Mouse (Mus musculus): Measurements from ENCODE around the gene Mb21d2. TPM values are rescaled to one million over a fixed set of nuclear protein-coding genes. Genes with fewer than 3 reads are reported as not detected.

Gene Mb21d2
- polyA plus RNA-seq, 1 experiment, result 20.4 TPM

DNA sequence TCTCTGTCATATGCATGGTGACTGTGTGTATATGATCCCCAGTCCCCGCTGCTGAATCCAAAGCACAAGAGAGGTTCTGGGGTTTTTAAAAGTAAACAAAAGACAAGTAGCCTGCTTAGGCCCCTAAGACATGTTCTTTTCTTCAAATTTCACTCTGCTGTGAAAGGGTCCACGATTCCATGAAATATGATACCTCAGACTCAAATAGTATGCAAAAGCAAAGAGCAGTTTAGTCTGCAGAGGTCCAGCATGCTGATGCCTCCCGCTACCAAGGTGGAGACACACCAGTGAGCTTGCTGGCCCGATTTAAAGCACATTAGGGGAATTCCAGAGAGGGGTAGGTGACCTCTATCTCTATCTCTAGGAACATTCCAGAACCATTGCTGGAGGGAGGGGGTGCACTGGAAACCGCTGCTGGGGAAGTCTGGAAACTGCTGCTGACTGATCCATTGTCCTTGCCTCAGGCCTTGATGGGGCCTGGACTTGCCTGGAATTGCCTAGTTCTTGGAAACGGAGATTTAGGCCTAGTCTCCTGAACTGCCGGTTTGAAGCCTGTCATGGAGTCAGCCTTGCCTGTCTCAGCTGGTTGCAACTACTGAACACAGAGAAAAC, 6.8 kb upstream of the Mb21d2 start:
- Histone ChIP-seq H3K27me3 (ENCODE audit: control insufficient read depth, insufficient read depth, low read length, poor library complexity, severe bottlenecking) (no peaks in the 10 kb centered on the region), H3K4me3 (ENCODE audit: low read depth, low read length) (no peak overlapping the region), H3K36me3 (ENCODE audit: control insufficient read depth, insufficient read depth, low read length, poor library complexity, severe bottlenecking) (no peaks in the 10 kb centered on the region), H3K9me3 (replicated peaks; ENCODE audit: control insufficient read depth, insufficient read depth, low read length, poor library complexity, severe bottlenecking) (no peaks in the 10 kb centered on the region), H3K9ac (ENCODE audit: low read depth, poor library complexity, severe bottlenecking) (no peak overlapping the region), H3K27ac (ENCODE audit: insufficient read depth, low read length) (peak overlapping the region; percentile 46), H3K4me1 (ENCODE audit: control insufficient read depth, insufficient read depth, low read length) (peaks cover 7% of the 10 kb centered on the region)
- TF ChIP-seq POLR2A (IDR thresholded peaks at IDR 0.05; ENCODE audit: insufficient read depth, low read length) (no peak), EP300 (IDR thresholded peaks at IDR 0.05; ENCODE audit: insufficient read depth, low read depth, low read length) (peak; percentile 99)

- Histone ChIP-seq H3K27ac (ENCODE audit: insufficient read depth, low read length) (no peak overlapping the region), H3K36me3 (ENCODE audit: control insufficient read depth, insufficient read depth, low read length, poor library complexity, severe bottlenecking) (no peaks in the 10 kb centered on the region), H3K27me3 (ENCODE audit: control insufficient read depth, insufficient read depth, low read length, poor library complexity, severe bottlenecking) (no peaks in the 10 kb centered on the region), H3K4me1 (ENCODE audit: control insufficient read depth, insufficient read depth, low read length) (peaks cover 8% of the 10 kb centered on the region), H3K9me3 (replicated peaks; ENCODE audit: control insufficient read depth, insufficient read depth, low read length, poor library complexity, severe bottlenecking) (no peaks in the 10 kb centered on the region), H3K9ac (ENCODE audit: low read depth, poor library complexity, severe bottlenecking) (no peak overlapping the region), H3K4me3 (ENCODE audit: low read depth, low read length) (no peak overlapping the region)
- TF ChIP-seq CTCF (IDR thresholded peaks at IDR 0.05; ENCODE audit: low read depth, low read length), result peak; percentile 36
- no peak for TF ChIP-seq EP300 (IDR thresholded peaks at IDR 0.05; ENCODE audit: insufficient read depth, low read depth, low read length)
- TF ChIP-seq POLR2A (IDR thresholded peaks at IDR 0.05; ENCODE audit: insufficient read depth, low read length), result no peak
These were observed 6.2 kb upstream of the Mb21d2 start for GRCm38 (mm10) chr16:28935701-28936100.

- no peak overlapping the region for H3K9ac ChIP-seq (ENCODE audit: low read depth, poor library complexity, severe bottlenecking)
- no peaks in the 10 kb centered on the region for H3K27me3 ChIP-seq (ENCODE audit: control insufficient read depth, insufficient read depth, low read length, poor library complexity, severe bottlenecking)
- no peaks in the 10 kb centered on the region for H3K36me3 ChIP-seq (ENCODE audit: control insufficient read depth, insufficient read depth, low read length, poor library complexity, severe bottlenecking)
- peaks cover 5% of the 10 kb centered on the region for H3K4me1 ChIP-seq (ENCODE audit: control insufficient read depth, insufficient read depth, low read length)
- H3K27ac ChIP-seq (ENCODE audit: insufficient read depth, low read length), result no peak overlapping the region
- TF ChIP-seq EP300 (IDR thresholded peaks at IDR 0.05; ENCODE audit: insufficient read depth, low read depth, low read length) (no peak), POLR2A (IDR thresholded peaks at IDR 0.05; ENCODE audit: insufficient read depth, low read length) (no peak), CTCF (IDR thresholded peaks at IDR 0.05; ENCODE audit: low read depth, low read length) (no peak)
- H3K4me3 ChIP-seq (ENCODE audit: low read depth, low read length), result no peak overlapping the region
- H3K9me3 ChIP-seq (replicated peaks; ENCODE audit: control insufficient read depth, insufficient read depth, low read length, poor library complexity, severe bottlenecking), result no peaks in the 10 kb centered on the region
These were observed 1.7 kb upstream of the Mb21d2 start for GRCm38 (mm10) chr16:28931213-28931612.

GRCm38 (mm10) chr16:28930426-28930825, 953 bp upstream of the Mb21d2 start:
- no peaks in the 10 kb centered on the region for H3K36me3 ChIP-seq (ENCODE audit: control insufficient read depth, insufficient read depth, low read length, poor library complexity, severe bottlenecking)
- no peaks in the 10 kb centered on the region for H3K27me3 ChIP-seq (ENCODE audit: control insufficient read depth, insufficient read depth, low read length, poor library complexity, severe bottlenecking)
- TF ChIP-seq POLR2A (IDR thresholded peaks at IDR 0.05; ENCODE audit: insufficient read depth, low read length), result no peak
- no peak for TF ChIP-seq EP300 (IDR thresholded peaks at IDR 0.05; ENCODE audit: insufficient read depth, low read depth, low read length)
- no peak for TF ChIP-seq CTCF (IDR thresholded peaks at IDR 0.05; ENCODE audit: low read depth, low read length)
- H3K4me1 ChIP-seq (ENCODE audit: control insufficient read depth, insufficient read depth, low read length), result peaks cover 2% of the 10 kb centered on the region
- H3K9ac ChIP-seq (ENCODE audit: low read depth, poor library complexity, severe bottlenecking), result peak overlapping the region; percentile 92; the same call in 1 of the 2 replicates
- no peak overlapping the region for H3K4me3 ChIP-seq (ENCODE audit: low read depth, low read length)
- H3K9me3 ChIP-seq (replicated peaks; ENCODE audit: control insufficient read depth, insufficient read depth, low read length, poor library complexity, severe bottlenecking), result no peaks in the 10 kb centered on the region
- H3K27ac ChIP-seq (ENCODE audit: insufficient read depth, low read length), result no peak overlapping the region

- Histone ChIP-seq H3K9me3 (replicated peaks; ENCODE audit: control insufficient read depth, insufficient read depth, low read length, poor library complexity, severe bottlenecking) (no peaks in the 10 kb centered on the region), H3K27ac (ENCODE audit: insufficient read depth, low read length) (no peak overlapping the region), H3K36me3 (ENCODE audit: control insufficient read depth, insufficient read depth, low read length, poor library complexity, severe bottlenecking) (no peaks in the 10 kb centered on the region), H3K4me3 (ENCODE audit: low read depth, low read length) (peak overlapping the region; percentile 93), H3K27me3 (ENCODE audit: control insufficient read depth, insufficient read depth, low read length, poor library complexity, severe bottlenecking) (no peaks in the 10 kb centered on the region), H3K9ac (ENCODE audit: low read depth, poor library complexity, severe bottlenecking) (peak overlapping the region; percentile 92), H3K4me1 (ENCODE audit: control insufficient read depth, insufficient read depth, low read length) (peaks cover 2% of the 10 kb centered on the region)
- no peak for TF ChIP-seq EP300 (IDR thresholded peaks at IDR 0.05; ENCODE audit: insufficient read depth, low read depth, low read length)
- no peak for TF ChIP-seq POLR2A (IDR thresholded peaks at IDR 0.05; ENCODE audit: insufficient read depth, low read length)
- no peak for TF ChIP-seq CTCF (IDR thresholded peaks at IDR 0.05; ENCODE audit: low read depth, low read length)
These were observed 316 bp upstream of the Mb21d2 start for GRCm38 (mm10) chr16:28929686-28930291.

- no peaks in the 10 kb centered on the region for H3K9me3 ChIP-seq (replicated peaks; ENCODE audit: control insufficient read depth, insufficient read depth, low read length, poor library complexity, severe bottlenecking)
- no peaks in the 10 kb centered on the region for H3K27me3 ChIP-seq (ENCODE audit: control insufficient read depth, insufficient read depth, low read length, poor library complexity, severe bottlenecking)
- no peaks in the 10 kb centered on the region for H3K36me3 ChIP-seq (ENCODE audit: control insufficient read depth, insufficient read depth, low read length, poor library complexity, severe bottlenecking)
- TF ChIP-seq EP300 (IDR thresholded peaks at IDR 0.05; ENCODE audit: insufficient read depth, low read depth, low read length) (no peak), POLR2A (IDR thresholded peaks at IDR 0.05; ENCODE audit: insufficient read depth, low read length) (no peak), CTCF (IDR thresholded peaks at IDR 0.05; ENCODE audit: low read depth, low read length) (no peak)
- peak overlapping the region; percentile 93 for H3K4me3 ChIP-seq (ENCODE audit: low read depth, low read length)
- H3K4me1 ChIP-seq (ENCODE audit: control insufficient read depth, insufficient read depth, low read length), result peaks cover 2% of the 10 kb centered on the region
- no peak overlapping the region for H3K27ac ChIP-seq (ENCODE audit: insufficient read depth, low read length)
- peak overlapping the region; percentile 92 for H3K9ac ChIP-seq (ENCODE audit: low read depth, poor library complexity, severe bottlenecking)
These were observed 1.0 kb downstream of the Mb21d2 start for GRCm38 (mm10) chr16:28928466-28928814.
